Mouse (Mus musculus): ENCODE results near the gene Car10.
"Not testable (repeated sequence)": the region's sequence is repeated elsewhere in the genome, so short reads cannot be mapped to it uniquely, and the experiment has no call there.

Car10 gene

GRCm38 (mm10) chr11:93391159-93391558 is 293.3 kb downstream of the Car10 start:
- no peak for DNase-seq (ENCODE audit: low read depth, low spot score)

GRCm38 (mm10) chr11:93393371-93393770 is 295.5 kb downstream of the Car10 start:
- not testable (repeated sequence) for DNase-seq (ENCODE audit: low read depth, low spot score)

GRCm38 (mm10) chr11:93396356-93396755 is 298.5 kb downstream of the Car10 start:
- DNase-seq (ENCODE audit: low read depth, low spot score) = no peak

- DNase-seq (ENCODE audit: low read depth, low spot score) = not testable (repeated sequence)
Observed at GRCm38 (mm10) chr11:93401167-93401566, 303.3 kb downstream of the Car10 start.

- no peak for DNase-seq (ENCODE audit: low read depth, low spot score)
Observed at GRCm38 (mm10) chr11:93407981-93408380, 310.2 kb downstream of the Car10 start.

- DNase-seq (ENCODE audit: low read depth, low spot score) = no peak
Observed at GRCm38 (mm10) chr11:93431482-93431881, 333.7 kb downstream of the Car10 start.

- no peak for DNase-seq (ENCODE audit: low read depth, low spot score)
Observed at GRCm38 (mm10) chr11:93434997-93435915, 337.4 kb downstream of the Car10 start.

GRCm38 (mm10) chr11:93436892-93437291 is 339.1 kb downstream of the Car10 start:
- no peak for DNase-seq (ENCODE audit: low read depth, low spot score)

GRCm38 (mm10) chr11:93440466-93440865 is 342.6 kb downstream of the Car10 start:
- no peak for DNase-seq (ENCODE audit: low read depth, low spot score)

- DNase-seq (ENCODE audit: low read depth, low spot score) = no peak
Observed at GRCm38 (mm10) chr11:93443777-93444176, 345.9 kb downstream of the Car10 start.

- no peak for DNase-seq (ENCODE audit: low read depth, low spot score)
Observed at GRCm38 (mm10) chr11:93444741-93445140, 346.9 kb downstream of the Car10 start.

- DNase-seq (ENCODE audit: low read depth, low spot score) = no peak
Observed at GRCm38 (mm10) chr11:93447566-93447965, 349.7 kb downstream of the Car10 start.

- no peak for DNase-seq (ENCODE audit: low read depth, low spot score)
Observed at GRCm38 (mm10) chr11:93448290-93449256, 350.7 kb downstream of the Car10 start.

- no peak for DNase-seq (ENCODE audit: low read depth, low spot score)
Observed at GRCm38 (mm10) chr11:93450535-93450934, 352.7 kb downstream of the Car10 start.

- DNase-seq (ENCODE audit: low read depth, low spot score) = no peak
Observed at GRCm38 (mm10) chr11:93466221-93466620, 368.4 kb downstream of the Car10 start.

- no peak for DNase-seq (ENCODE audit: low read depth, low spot score)
Observed at GRCm38 (mm10) chr11:93467711-93468110, 369.9 kb downstream of the Car10 start.

GRCm38 (mm10) chr11:93470771-93471170 is 372.9 kb downstream of the Car10 start:
- no peak for DNase-seq (ENCODE audit: low read depth, low spot score)

GRCm38 (mm10) chr11:93471573-93472179 is 373.8 kb downstream of the Car10 start:
- DNase-seq (ENCODE audit: low read depth, low spot score) = peak; percentile 57

GRCm38 (mm10) chr11:93484661-93485060 is 386.8 kb downstream of the Car10 start:
- DNase-seq (ENCODE audit: low read depth, low spot score) = no peak

GRCm38 (mm10) chr11:93487021-93487420 is 389.2 kb downstream of the Car10 start:
- DNase-seq (ENCODE audit: low read depth, low spot score) = no peak

- no peak for DNase-seq (ENCODE audit: low read depth, low spot score)
Observed at GRCm38 (mm10) chr11:93487913-93488604, 390.2 kb downstream of the Car10 start.

Data from WW6 (cell line).